Mouse (Mus musculus): ENCODE data around the gene Tubg1.

DNA sequence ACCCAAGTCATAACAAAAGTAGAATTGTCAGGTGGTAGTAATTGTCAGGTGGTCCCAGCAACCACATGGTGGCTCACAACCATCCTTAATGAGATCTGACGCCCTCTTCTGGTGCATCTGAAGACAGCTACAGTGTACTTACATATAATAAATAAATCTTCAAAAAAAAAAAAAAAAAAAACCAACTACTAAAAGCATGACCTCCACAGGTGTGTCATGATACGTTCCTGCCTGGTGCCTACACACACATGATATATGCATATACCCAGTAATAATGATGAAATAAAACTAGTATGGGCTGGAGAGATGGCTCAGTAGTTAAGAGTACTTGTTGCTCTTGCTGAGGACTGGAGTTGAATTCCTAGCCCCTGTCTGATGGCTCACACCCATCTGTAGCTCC, 31.3 kb downstream of the Tubg1 start:
- TF ChIP-seq CTCF (IDR thresholded peaks at IDR 0.05; ENCODE audit: insufficient read depth, low read length): no peak
- no peak for TF ChIP-seq POLR2A (IDR thresholded peaks at IDR 0.05; ENCODE audit: borderline replicate concordance, extremely low read depth, low read depth, low read length)
